Mouse (Mus musculus): ENCODE data around the gene Ugt1a2. TPM values are rescaled to one million over a fixed set of nuclear protein-coding genes. Genes with fewer than 3 reads are reported as not detected.
"Not testable (repeated sequence)": the region's sequence is repeated elsewhere in the genome, so short reads cannot be mapped to it uniquely, and the experiment has no call there.

Ugt1a2 gene
- not detected for total RNA-seq (2021)
- long read RNA-seq, experiment 1 = 0 reads
- long read RNA-seq, experiment 2 = 0 reads

DNA sequence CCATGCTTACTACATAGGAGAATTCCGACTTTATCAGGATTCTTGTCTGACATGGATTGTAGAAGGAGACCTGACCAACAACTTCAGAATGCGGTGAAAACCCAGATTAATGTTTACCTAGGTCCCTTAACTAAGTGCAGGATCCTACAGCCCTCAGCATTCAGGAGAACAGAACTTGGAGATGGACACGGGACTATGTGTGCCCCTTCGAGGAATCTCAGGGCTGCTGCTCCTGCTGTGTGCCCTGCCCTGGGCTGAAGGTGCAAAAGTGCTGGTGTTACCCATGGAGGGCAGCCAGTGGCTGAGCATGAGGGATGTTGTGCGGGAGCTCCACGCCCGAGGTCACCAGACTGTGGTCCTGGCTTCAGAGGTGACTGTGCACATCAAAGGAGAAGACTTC is at the start of gene Ugt1a2:
Ugt1a2 (plus strand) TSS at position 146 of the 400 bp plus-strand sequence.
- DNase-seq (ENCODE audit: low spot score in 2 of 2) = no peak

DNA sequence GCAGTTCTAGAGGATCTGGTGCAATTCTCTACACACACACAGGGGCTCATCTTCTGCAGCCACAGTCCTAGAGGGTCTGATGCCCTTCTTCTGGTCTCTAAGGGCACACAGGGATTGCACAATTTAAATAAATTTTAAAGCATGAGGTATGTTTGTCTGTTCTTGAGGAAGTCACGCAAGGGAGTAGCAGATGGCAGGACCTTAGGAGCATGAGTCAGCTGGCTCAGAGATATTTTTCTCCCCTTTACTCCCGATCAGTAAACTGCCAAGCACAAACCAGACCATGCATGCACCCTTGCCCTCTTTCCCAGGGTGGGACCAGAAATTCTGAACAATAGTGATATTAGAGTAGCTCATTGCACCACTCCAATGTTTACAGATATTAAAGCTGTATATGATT is 42.0 kb upstream of the Ugt1a2 start:
- no peak for DNase-seq (ENCODE audit: low spot score in 2 of 2)

DNA sequence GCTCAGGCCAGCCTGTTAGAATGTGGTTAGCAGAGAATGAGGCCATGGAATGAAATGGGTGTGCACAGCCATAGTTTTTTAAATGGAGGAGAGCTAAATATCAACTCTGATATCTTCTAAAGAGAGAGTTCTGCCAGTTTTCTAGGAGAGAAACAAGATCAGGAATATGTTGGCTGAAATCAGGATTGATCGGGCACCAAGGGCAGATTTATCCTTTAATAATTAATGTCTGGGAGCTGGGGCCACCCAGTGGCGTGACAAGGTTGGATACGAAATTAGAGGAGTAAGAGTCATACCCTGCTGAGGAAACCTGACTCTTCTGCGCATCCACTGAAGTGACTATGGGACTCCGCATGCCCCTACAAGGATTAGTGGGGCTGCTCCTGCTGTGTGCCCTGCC is 34.7 kb upstream of the Ugt1a2 start, which contains the start of gene Ugt1a5:
Ugt1a5 (plus strand) TSS at position 302 of the 400 bp plus-strand sequence.
- DNase-seq (ENCODE audit: low spot score in 2 of 2) = no peak

DNA sequence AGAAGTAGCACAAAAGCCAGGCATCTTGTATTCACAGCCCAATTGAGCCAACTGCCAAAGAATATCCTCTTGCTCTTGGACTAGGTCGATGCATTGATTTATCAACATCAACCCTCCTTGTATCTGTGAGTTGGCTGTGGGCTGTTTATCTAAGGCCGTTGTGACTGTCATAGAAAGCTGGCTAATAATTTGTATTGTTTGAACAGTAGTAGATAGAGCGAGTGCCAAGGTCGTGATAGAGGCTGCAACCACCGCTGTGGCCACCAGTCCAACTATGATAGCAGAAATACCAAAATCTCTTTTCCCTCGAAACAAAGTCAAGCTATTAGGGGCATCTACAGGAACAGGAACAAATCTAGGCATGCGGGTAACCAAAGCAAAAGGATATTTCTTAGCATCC is 28.2 kb upstream of the Ugt1a2 start:
- not testable (repeated sequence) for DNase-seq (ENCODE audit: low spot score in 2 of 2)

DNA sequence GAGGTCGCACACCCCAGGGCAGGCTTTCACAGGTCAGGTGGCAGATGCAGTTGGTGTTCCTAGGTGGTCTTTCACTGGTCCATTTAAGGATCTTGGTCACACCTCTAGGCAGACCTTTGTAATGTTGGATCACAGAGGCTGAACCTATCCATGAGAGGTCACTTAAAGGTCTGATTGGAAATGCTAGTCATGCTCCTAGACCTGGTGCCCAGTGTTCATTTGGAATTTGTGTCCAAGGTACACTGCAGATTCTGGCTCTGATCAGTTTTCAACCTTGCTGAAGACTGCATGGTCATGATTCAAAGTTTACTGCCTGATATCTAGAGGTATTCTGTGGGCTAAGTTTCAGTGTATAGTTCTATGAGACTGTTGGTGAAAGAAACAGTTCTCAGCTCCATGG is 20.7 kb upstream of the Ugt1a2 start:
- no peak for DNase-seq (ENCODE audit: low spot score in 2 of 2)

DNA sequence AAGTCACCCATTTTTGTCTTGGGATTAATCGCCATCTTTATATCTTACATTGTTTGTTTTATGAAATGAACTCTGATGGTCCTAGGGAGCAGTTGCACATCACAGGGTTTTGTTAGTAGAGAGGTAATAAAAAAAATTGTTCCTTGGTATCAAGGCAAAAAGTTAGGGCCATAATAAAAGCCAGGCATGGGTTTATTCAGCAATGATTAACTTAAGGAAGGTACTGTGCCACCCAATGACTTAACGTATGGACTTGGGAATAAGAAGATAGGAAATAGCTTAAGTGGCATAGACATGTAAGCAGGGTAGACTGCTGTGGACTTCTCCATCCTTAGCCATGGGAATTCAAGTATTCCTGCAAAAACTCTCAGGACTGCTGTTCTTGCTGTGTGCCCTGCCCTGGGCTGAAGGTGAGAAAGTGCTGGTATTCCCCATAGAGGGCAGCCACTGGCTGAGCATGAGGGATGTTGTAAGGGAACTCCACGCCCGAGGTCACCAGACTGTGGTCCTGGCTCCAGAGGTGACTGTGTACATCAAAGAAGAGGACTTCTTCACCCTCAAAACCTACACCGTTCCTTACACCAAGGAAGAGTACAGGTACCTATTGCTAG is 14.0 kb upstream of the Ugt1a2 start:
- no peak for DNase-seq (ENCODE audit: low spot score in 2 of 2)

DNA sequence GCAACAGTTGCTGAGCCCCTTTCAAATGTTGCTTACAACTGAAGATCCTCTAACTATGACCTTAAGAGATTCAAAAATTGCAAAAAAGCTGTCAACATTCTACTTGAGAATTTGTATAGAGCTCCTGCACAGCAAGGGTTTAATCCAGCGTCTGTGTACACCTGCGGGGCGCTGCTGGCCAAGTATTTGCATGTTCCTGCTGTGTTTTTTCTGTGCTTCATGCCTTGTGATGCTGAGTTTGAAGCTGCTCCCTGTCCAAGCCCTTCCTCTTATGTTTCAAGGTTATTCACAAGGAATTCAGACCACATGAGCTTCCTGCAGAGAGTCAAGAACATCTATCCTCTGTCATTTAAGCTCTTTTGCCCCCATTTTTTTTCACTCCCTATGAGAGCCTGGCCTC is 8.3 kb upstream of the Ugt1a2 start:
- DNase-seq (ENCODE audit: low spot score in 2 of 2) = no peak

DNA sequence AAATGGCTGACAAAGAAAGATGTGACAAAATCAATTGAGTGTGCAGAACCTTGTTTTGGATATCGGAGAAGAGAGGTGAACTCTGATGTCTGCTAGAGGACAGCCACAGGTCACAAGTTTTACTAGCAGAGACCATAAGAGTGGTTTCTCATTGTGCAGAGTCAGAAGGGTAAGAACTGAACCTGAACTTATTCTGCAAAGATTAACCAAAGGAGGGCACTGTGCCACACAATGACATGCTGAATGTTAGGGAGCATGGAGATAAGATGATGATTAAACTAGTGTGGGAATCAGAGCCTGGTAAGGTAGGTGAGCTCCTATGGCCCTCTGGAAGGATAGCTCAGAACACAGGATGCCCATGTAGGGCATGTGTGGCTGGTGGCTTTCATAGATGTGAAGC is 4.7 kb upstream of the Ugt1a2 start:
- no peak for DNase-seq (ENCODE audit: low spot score in 2 of 2)

DNA sequence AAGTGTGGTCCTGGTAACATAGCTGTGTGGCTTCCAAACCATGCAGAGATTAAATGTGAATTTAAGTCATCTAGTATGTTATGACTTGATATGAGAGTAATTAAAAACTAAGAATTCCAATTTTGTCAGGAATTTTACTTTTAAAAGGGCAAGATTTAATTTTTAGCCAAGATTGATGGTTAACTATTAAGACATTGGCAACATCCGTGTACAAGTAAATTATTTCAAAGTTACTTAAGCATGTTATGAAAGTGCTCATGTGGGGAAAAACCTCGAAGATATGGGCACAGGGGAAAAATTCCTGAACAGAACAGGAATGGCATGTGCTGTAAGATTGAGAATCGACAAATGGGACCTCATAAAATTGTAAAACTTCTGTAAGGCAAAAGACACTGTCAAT is 3.0 kb upstream of the Ugt1a2 start:
- no peak for DNase-seq (ENCODE audit: low spot score in 2 of 2)

DNA sequence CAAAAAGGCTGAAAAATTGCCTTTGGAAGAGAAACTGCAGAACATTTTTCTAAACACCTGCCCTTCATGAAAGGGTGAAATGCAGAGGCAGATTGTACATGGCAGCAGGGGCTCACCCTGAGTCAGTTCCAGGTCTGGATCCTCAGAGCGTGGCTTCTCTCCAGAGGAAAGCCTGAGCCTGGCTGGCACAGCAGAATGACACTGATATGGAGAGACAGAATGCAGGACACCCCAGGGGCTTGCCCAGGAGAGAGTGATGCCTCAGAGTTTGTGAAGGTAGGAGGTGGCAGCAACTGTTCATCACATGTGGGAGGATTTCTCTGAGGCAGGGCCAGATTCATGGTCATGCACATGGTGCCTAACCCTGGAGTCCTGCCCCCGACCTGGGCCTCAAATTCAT is 405 bp upstream of the Ugt1a2 start:
- DNase-seq (ENCODE audit: low spot score in 2 of 2) = peak in 1 of 2 experiments; percentile 35

DNA sequence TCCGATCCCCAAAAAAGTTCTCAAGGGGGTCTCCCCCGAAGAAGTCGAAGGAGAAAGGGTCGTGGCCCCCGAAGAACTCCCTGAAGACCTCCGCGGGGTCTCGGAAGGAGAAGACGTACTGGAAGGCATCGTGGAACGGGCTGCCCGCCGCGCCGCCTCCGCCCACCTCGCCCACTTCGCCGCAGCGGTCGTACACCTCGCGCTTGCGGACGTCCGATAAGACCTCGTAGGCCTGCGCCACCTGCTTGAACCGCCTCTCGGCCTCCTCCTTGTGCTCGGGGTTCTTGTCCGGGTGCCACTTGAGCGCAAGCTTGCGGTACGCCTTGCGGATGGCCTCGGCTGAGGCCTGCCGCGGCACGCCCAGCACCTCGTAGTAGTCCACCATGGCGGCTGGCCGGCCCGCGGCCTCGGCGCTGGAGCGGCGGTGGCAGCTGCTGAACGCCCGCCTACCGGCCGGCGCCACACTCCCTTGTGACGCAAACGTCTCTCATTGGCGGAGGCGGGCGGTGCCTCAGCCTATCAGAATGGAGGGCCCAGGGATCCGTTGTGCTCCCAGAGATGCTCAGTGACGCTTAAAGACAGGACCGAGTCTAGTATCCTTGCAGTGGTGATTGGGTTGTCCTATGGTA is 5.0 kb downstream of the Ugt1a2 start, which contains the start of gene Dnajb3:
Dnajb3 (minus strand) TSS at position 489 of the 629 bp plus-strand sequence.
- DNase-seq (ENCODE audit: low spot score in 2 of 2) = peak; percentile 74 to 80

DNA sequence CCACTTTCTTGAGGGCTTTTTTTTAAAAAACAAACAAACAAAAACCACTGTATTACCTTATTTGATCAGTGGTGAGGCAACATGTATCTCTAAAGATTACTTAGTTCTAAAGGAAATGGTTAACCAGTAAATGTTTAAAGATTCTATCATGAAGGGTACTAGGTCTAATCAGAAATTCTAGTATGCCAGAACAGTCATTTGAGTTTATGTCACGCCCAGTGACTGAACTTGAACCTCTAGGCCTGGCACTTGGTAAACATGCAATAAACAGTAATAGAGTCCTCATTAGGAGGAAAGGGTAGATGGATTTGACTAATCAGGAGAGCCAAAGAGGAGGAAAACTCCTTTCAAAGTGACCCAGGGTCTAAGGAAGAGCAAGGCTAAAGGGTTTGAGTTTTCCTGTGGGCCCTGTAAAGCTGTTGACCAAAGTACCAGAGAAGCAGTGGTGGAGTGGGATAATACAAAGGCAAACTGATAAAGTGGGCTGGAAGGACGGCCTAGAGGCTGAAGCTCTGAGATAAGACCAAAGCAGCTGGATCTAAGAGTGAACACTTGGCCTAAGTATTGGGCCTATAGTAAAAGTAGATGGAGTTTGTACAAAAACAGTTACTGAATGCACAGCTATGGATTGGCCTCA is 6.6 kb downstream of the Ugt1a2 start:
- DNase-seq (ENCODE audit: low spot score in 2 of 2) = no peak

DNA sequence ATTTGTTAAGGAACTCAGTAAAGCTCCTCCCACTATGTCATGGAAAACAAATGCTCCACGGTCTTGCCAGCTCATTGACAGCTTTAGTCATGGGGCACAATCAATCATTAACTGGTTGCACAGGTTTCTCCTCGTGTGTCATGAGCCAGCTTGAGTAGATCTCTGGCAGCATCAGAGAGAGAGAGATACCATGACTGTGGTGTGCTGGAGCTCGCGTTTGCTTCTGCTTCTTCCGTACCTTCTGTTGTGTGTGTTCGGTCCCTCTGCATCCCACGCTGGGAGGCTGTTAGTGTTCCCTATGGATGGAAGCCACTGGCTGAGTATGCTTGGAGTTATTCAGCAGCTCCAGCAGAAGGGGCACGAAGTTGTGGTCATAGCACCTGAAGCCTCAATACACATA is 11.4 kb downstream of the Ugt1a2 start, which contains the start of gene Ugt1a1:
Ugt1a1 (plus strand) TSS at position 148 of the 400 bp plus-strand sequence.
- DNase-seq (ENCODE audit: low spot score in 2 of 2) = peak in 1 of 2 experiments; percentile 45

DNA sequence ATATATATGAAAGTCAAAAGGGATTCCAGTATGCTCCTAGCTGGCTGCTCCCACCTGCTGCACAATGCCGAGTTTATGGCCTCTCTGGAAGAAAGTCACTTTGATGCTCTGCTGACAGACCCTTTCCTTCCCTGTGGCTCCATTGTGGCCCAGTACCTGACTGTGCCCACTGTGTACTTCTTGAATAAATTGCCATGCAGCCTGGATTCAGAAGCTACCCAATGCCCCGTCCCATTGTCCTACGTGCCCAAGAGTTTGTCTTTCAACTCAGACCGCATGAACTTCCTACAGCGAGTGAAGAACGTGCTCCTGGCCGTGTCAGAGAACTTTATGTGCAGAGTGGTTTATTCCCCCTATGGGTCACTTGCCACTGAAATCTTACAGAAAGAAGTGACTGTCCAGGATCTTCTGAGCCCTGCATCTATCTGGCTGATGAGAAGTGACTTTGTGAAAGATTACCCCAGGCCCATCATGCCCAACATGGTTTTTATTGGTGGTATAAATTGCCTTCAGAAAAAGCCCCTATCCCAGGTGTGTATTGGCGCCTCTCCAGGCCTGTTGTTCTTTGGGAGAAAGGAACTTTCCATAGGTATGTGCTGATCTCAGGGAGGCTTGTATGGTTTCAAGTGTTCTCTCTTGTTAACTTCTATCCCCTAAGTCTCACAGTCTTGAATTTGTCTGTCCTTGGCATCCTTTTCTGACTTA is 12.1 kb downstream of the Ugt1a2 start:
- no peak for DNase-seq (ENCODE audit: low spot score in 2 of 2)

DNA sequence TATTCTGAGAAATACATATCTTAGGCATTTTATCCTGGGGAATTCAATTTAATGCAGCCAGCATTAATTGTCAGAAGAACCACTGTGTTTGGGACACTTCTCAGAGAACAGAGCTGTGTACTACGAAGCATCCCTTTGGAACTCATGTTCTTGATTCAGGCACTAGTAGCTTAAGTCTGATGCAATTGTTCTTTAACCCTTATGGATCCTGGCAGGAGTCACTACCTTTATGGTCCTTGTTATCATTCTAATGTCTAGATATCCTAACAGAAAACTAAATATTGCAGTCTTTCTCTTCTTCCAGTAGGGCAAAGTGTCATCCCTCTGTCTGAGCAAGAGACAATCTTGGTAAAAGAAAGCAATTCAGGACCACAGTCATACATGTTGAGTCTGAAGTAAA is 12.7 kb downstream of the Ugt1a2 start:
- no peak for DNase-seq (ENCODE audit: low spot score in 2 of 2)

DNA sequence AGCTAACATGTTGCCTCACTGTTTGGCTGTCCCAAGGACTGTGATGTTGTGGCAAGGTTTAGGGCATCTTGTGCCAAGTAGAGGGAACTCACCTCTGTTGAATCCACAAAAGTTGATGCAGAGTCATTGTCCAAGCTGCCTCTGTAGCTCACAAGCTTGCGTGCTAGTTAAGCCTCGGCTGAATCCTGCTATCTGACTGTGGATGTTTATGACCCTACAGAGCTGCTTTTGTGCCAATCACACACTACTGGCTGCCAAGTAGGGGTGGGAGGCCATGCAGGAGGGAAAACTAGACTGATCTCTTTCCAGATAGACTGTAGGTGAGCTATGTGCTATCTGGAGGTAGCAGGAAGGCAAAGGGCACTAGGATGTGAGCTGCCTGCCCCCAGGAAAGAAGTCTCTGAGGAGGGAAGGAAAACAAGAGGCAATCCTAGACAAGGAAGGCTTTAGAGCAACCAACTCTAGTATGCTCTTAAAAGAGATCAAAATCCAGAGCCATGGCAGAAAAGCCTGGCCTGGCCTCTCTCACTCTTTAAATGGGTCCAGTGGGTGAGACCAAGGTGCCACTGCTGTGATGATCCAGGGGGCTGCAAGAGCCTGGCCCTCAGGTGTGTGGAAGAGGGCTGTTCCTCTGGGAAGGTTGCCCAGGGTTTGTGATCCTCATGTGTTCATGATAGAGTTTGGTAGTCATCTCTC is 13.5 kb downstream of the Ugt1a2 start:
- DNase-seq (ENCODE audit: low spot score in 2 of 2) = no peak

DNA sequence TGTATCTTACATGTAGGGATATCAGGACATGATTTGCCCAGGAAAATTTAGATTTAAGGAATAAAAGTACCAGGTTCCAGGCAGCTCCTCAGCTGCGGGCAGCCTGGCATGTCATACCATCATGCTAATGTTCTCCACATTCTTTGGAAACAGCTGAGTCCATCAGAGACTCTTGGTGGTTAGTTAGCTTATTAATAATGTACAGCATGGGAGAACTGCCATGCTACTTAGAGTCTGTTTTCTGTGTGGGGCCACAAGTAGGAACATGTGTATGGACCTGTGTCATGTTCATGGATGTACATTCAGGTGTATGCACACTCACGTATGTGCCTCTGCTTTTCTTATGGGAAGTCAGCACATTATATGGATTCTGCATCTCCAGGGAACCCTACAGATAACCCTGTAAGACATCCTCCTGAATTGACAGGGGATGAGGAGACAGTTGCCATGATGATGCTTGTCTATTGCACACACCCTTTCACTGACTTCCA is 14.1 kb downstream of the Ugt1a2 start:
- no peak for DNase-seq (ENCODE audit: low spot score in 2 of 2)

DNA sequence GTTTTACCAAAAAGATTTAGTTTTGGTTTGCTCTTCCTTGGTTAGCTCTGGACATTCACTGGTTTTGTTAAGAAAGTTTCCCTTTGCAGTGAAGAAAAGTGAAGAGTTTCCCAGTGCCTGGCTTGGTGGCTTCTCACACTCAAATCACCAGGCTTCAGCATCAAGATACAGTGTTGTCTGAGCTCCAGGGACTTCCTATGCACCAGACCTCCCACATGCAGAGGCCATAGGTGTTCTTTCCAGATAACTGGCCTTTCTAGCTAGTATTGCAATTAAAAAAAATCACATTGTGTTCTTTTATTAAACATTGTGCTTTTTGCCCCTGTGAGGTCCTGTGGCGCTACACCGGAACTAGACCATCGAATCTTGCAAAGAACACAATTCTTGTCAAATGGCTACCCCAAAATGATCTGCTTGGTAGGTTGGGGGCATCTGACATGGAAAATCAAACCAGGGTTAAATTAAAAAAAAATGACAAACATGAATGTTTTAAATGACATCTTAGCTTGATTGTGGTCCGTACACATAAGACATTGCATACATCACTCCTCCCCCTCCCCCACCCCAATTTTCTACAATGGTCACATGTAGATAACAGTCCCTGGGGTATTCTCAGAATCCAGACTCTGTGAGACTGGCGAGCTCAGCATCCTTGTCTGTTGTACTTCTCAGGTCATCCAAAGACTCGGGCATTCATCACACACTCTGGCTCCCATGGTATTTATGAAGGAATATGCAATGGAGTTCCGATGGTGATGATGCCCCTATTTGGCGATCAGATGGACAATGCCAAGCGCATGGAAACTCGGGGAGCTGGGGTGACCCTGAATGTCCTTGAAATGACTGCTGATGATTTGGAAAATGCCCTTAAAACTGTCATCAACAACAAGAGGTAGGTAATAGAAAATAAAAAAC is 15.3 kb downstream of the Ugt1a2 start:
- DNase-seq (ENCODE audit: low spot score in 2 of 2) = no peak

DNA sequence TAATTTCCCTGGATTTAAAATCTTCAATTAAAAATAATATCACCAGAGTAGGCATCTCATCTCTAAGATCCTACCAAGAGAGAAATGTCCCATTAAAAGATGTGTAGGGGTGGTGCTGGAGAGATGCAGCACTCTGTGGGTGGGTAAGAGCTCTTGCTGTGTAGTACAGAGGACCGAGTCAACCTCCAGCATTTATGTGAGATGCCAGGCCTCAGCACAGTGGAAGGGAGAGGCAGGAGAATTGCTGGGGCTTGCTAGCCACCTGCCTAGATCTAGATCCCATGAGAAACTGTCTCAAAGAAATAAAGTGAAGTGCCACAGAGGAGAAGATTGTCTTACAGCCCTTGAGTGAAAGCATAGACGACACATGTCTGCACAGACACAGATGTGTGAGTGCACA is 16.1 kb downstream of the Ugt1a2 start:
- no peak for DNase-seq (ENCODE audit: low spot score in 2 of 2)

DNA sequence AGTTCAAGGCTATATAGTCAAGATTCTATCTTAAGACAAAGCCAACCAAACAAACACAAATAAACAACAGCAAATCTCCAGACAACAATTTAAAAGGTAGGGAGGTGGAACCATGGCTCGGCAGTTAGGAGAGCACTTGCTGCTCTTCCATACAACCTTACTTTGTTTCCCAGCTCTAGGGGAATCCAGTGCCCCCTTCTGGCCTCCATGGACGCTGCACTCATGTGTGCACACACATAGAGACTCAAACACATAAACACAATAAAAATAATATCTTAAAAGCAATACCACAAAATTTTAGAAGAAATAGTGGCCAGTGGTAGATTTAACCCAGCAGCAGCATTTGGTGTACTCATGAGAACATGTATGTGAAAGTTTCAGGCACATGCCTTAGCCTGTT is 16.7 kb downstream of the Ugt1a2 start:
- no peak for DNase-seq (ENCODE audit: low spot score in 2 of 2)

All from layer of hippocampus, postnatal 14 days (tissue).